Mouse (Mus musculus): Measurements from ENCODE around the gene Spast.

The Spast gene

GRCm38 (mm10) chr17:74328146-74328545 lies 10.6 kb upstream of the Spast start:
- peak; percentile 56 for DNase-seq

- DNase-seq, result no peak
Observed at GRCm38 (mm10) chr17:74331049-74331676, 7.6 kb upstream of the Spast start.

- peak; percentile 97 for DNase-seq
Observed at GRCm38 (mm10) chr17:74338225-74338931, 409 bp upstream of the Spast start.

- no peak for DNase-seq
Observed at GRCm38 (mm10) chr17:74341151-74341550, 2.4 kb downstream of the Spast start.

- DNase-seq, result no peak
Observed at GRCm38 (mm10) chr17:74363592-74363991, 24.8 kb downstream of the Spast start.

- DNase-seq, result no peak
Observed at GRCm38 (mm10) chr17:74376916-74377315, 38.1 kb downstream of the Spast start.

GRCm38 (mm10) chr17:74386657-74387056 lies 47.9 kb downstream of the Spast start:
- DNase-seq, result no peak

GRCm38 (mm10) chr17:74389847-74390246 lies 51.1 kb downstream of the Spast start:
- no peak for DNase-seq

- no peak for DNase-seq
Observed at GRCm38 (mm10) chr17:74394381-74394780, 55.6 kb downstream of the Spast start.

GRCm38 (mm10) chr17:74394855-74395254 lies 56.1 kb downstream of the Spast start:
- peak; percentile 5 for DNase-seq

GRCm38 (mm10) chr17:74395383-74396065 lies 56.7 kb downstream of the Spast start, which contains the start of gene Slc30a6:
Gene Slc30a6 (plus strand): TSS chr17:74395608.
- DNase-seq, result peak; percentile 94

- no peak for DNase-seq
Observed at GRCm38 (mm10) chr17:74396766-74397165, 58.0 kb downstream of the Spast start.

GRCm38 (mm10) chr17:74397173-74397572 lies 58.4 kb downstream of the Spast start:
- DNase-seq, result no peak

- DNase-seq, result no peak
Observed at GRCm38 (mm10) chr17:74402486-74403222, 63.9 kb downstream of the Spast start.

GRCm38 (mm10) chr17:74406487-74406886 lies 67.7 kb downstream of the Spast start:
- DNase-seq, result no peak

- no peak for DNase-seq
Observed at GRCm38 (mm10) chr17:74409722-74410121, 70.9 kb downstream of the Spast start.

- DNase-seq, result no peak
Observed at GRCm38 (mm10) chr17:74413324-74413723, 74.5 kb downstream of the Spast start.

GRCm38 (mm10) chr17:74414671-74415070 lies 75.9 kb downstream of the Spast start:
- DNase-seq, result no peak

- no peak for DNase-seq
Observed at GRCm38 (mm10) chr17:74416841-74417360, 78.1 kb downstream of the Spast start.

GRCm38 (mm10) chr17:74418171-74418570 lies 79.4 kb downstream of the Spast start:
- DNase-seq, result no peak

- DNase-seq, result no peak
Observed at GRCm38 (mm10) chr17:74420656-74421055, 81.9 kb downstream of the Spast start.

GRCm38 (mm10) chr17:74424401-74425005 lies 85.7 kb downstream of the Spast start:
- DNase-seq, result peak; percentile 14

Data from right cerebral cortex, postnatal 4 days (tissue).